Mouse (Mus musculus) right cerebral cortex, postnatal 14 days (tissue): ENCODE data around the gene Iqcg.

ENCODE experiments used
- DNase-seq: peaks from one replicate; pipeline ENCODE4 v3.0.0; 2022

The Iqcg gene

DNA sequence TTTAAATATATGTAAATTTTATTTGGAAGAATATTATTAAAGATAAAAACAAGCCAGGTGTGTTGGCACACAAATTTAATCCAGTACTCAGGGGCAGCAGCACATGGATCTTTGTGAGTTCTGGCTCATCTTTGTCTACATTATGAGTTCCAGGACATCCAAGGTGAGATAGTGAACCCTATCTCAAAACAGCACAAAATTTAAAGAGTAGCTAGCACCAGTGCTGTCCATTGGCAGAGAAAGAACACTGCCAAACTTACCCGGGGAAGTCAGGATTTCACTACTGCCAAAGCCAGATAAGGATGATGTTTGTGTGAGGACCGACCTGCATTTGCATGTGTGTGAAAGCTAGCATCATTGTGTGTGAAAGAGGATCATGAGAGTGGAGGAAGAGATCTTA lies 83.0 kb downstream of the Iqcg start:
- DNase-seq, result no peak

DNA sequence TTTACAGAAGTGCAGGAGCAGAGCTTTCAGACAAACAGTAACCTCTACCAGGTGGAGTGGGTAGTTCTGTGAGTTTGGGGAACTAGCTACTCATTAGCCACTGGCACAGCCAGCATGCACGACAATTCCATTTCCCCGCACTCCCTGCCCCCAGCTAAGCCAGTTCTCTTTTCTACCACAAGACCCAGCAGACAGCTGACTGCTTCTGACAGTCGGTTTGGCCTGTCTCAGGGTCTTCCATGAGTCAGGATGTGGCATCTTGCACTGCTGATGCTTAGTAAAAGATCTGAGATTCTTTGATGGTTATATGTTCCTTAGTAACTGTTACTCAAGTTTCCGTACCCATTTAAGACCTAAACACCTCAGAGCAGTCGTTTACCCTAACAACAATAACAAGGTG lies 83.5 kb downstream of the Iqcg start:
- no peak for DNase-seq
